Mouse (Mus musculus): Measurements from ENCODE around the gene Lrrc45.

DNA sequence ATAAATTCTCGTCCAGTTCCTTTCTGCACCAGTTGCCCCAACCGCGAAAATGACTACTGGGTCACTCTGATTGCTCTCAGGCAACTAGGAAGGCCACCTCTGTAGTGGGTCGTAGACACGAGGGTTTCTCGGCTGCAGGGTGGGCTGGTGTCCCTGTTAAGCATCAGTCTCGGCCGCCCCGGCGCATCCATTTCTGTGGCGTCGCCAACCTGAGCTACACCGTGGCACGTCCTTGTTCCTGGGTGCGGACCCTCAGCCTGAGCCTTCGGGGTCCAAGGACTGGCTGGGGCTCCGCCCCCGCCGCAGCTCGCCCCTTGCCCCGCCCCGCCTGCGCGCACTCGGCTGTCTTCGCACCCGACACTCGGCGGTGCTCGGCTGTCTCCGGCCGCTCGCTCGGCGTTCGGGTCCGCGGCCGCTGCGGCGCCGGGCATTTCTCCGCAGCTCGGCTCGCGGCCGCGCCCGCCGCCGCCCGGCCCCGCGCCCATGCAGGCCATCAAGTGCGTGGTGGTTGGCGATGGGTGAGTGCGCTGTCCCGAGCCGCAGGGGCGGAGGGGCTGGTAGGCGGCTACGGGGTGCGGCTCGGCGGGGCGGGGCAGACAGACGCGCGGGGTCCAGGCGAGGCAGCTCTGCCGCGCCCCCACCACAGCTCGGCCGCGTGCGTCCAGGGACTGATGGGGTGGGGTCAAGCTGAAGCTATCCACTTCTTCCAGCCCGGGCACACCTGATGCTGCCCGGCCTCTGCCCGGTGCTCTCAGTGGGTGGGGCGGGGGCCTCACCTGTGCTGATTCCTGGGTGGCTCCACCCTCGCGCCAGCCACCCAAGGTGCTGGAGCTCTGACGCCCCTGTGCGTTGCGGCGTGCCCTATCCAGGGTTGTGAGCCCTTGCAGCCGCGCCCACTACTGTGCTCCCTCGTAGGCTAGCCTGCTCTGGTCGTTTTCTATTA, 7.7 kb downstream of the Lrrc45 start, which contains the start of gene Rac3:
- TF ChIP-seq EP300 (IDR thresholded peaks at IDR 0.05; ENCODE audit: low read length) (no peak), CTCF (conservative IDR thresholded peaks at IDR 0.05 in 1 of 2, IDR thresholded peaks at IDR 0.05 in 1 of 2; ENCODE audit: low read depth in 2 of 2, low read length in 2 of 2) (no peak), CHD2 (IDR thresholded peaks at IDR 0.05; ENCODE audit: low read length) (no peak), MEF2A (IDR thresholded peaks at IDR 0.05; ENCODE audit: borderline replicate concordance, low read depth, low read length) (no peak), CHD1 (IDR thresholded peaks at IDR 0.05; ENCODE audit: low read depth, low read length) (no peak)
